Mouse (Mus musculus): Measurements from ENCODE around the gene Trhde.

Trhde gene

DNA sequence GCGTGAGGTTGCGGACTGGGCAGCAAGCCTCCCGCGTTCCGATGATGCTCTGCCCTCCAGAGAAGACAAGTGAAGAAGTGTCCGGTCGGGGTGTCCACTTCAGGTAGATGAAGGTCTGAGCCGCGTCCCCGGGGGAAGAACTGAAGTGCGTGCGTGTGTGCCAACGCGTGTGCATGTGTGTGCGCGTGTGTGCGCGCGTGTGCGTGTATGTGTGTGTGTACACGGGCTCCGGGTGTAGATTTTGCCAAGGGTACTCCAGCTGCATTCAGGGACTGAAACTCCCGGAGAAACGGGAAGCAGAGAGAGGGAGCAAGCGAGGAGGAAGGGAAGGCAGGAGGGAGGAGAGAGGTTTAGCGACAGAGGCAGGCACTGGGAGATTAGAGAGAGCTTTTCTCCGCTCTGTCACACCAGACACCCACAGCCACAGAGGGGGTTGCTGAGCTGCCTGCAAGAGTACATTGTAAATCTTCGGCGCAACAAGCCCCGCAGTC lies at the start of gene Trhde:
TSS of gene Trhde (minus strand) at position 147 of the 491 bp plus-strand sequence.
- no peak for DNase-seq (ENCODE audit: low spot score)

GRCm38 (mm10) chr10:114841966-114842365 lies 39.9 kb upstream of the Trhde start:
- DNase-seq (ENCODE audit: low spot score) = no peak

DNA sequence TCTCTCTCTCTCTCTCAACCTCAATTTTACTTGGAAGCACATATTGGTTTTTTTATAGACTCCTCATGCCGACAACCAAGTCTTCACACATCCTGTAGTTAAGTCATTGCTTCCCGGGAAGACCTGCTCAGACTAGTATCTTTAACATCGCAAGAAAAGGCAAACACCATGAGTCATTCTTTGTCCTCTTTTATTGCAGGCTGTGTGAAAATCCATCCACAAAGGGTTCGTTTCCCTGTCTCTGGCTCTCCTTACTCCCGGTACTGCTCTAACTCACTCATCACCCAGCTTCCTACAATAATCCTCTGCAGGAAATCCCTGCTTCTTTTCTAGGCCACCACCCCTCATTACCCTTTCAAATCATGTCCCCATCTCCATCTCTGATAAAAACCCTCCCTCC lies 39.3 kb upstream of the Trhde start:
- no peak for DNase-seq (ENCODE audit: low spot score)

DNA sequence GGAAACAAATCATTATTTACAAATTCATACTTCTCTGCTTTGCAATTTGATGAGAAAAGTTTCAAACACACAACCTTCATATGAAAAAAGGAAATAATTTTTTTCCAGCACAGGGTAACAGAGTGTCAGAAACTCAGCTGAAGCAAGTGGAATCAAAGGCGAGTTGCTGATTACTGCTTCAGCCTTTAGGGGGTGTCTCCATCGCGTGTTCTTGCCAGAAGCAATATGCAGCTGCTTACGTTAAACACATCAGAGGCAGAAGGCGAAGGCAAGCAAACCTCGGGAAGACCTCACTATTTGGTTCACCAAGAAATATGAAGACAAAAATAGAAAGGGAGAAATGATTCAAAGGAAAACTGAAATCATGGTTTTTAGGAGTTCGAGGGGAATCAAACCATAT lies 29.2 kb upstream of the Trhde start:
- no peak for DNase-seq (ENCODE audit: low spot score)

DNA sequence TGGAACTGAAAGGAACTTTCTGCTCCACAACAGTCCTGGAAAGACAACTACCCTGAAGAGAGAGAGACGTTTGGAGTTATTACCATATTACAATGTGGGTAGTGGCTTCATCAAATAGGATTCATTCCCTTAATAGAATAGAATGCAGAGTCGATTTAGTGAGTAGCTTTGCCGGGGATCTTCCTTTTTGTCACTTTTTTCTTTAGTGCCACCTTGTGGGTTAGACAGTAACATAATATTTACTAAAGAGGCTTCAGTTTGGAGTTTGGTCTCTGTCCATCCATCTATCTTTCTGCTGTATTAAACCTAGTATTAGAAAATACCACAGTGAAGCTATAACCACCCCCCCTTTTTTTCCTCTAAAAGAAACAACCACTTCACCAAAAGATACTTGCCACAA lies 6.7 kb upstream of the Trhde start:
- DNase-seq (ENCODE audit: low spot score) = no peak

DNA sequence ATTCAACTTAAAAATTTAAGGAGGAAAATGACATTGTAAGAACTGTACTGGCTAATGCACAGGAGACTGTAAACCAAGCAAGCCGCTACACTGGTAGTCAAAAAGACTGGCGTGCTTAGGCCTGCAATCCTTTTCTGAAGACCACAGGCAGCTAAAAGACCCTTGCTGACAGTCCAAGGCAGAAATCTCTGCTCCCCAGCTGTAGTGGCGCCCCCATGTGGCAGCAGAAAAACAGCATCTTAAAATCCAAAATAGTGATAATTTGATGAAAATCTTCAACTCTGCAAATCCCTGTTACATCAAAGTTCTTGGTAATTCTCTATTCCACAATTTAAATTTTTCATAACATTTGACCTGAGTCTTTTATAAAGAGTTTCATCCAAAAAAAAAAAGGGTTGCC lies 3.8 kb upstream of the Trhde start:
- no peak for DNase-seq (ENCODE audit: low spot score)

GRCm38 (mm10) chr10:114801457-114802160 lies 498 bp downstream of the Trhde start:
- no peak for DNase-seq (ENCODE audit: low spot score)

- DNase-seq (ENCODE audit: low spot score) = no peak
Measured at GRCm38 (mm10) chr10:114800331-114801304, 1.5 kb downstream of the Trhde start.

- DNase-seq (ENCODE audit: low spot score) = no peak
Measured at GRCm38 (mm10) chr10:114799481-114799880, 2.6 kb downstream of the Trhde start.

GRCm38 (mm10) chr10:114798788-114799187 lies 3.3 kb downstream of the Trhde start:
- DNase-seq (ENCODE audit: low spot score) = no peak

DNA sequence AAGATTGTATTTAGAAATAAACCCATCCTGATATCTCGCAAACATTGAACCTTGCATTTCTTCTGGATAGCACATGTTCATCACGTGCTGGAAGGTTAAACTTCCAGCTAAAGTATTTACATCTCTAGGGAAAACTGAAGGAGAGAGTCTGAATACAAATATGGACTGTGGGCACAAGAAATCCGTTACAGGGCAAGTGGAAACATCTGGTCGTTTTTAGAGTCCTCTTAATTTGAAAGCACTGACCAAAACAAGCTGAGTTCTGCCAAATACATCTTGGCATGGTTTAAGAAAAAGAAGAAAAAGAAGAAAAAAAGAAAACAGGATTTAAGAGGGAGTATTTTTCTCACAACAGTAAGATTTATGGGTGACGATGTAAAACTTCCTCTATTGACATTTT lies 3.9 kb downstream of the Trhde start:
- DNase-seq (ENCODE audit: low spot score) = no peak

GRCm38 (mm10) chr10:114797664-114798063 lies 4.4 kb downstream of the Trhde start:
- no peak for DNase-seq (ENCODE audit: low spot score)

GRCm38 (mm10) chr10:114796872-114797271 lies 5.2 kb downstream of the Trhde start:
- DNase-seq (ENCODE audit: low spot score) = no peak

DNA sequence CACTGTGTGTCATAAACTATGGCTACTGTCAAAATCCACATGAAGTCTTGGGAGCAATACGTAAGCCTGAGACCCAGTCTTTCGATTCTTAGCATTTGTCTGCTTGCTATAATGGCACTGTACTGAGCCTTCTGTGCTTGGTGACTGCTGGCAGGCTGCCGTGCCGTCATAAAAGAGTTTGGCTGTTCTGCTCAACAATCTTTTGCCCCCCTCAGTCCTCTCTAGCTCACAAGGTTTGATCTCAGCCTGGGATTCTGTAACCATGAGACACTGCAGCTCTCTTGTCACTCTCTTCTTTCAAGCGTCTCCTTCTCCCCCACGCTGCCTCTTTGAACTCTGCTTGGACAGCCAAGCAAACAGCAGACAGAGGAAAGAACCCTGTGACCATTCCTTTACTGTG lies 7.9 kb downstream of the Trhde start:
- DNase-seq (ENCODE audit: low spot score) = no peak

- no peak for DNase-seq (ENCODE audit: low spot score)
Measured at GRCm38 (mm10) chr10:114765914-114766313, 36.2 kb downstream of the Trhde start.

- no peak for DNase-seq (ENCODE audit: low spot score)
Measured at GRCm38 (mm10) chr10:114762125-114762524, 40.0 kb downstream of the Trhde start.

DNA sequence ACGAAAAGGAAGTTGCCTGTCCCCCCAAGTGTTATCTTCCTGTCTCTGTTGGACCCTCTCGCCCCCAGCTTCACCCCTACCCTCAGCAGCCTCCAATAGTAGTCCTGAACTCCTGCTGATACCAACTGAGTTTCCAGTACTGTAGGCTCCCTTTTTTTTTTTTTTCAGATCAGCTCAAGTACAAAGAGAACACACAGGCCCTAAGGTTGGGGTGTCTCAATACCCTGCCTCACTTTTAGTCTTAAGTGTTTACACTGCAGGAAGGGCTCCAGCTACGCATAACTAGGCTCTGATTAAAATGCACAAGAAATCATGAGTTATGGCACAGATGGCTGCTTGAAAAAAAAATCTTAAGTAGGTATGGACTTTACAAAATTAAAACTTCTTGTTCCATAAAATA lies 42.9 kb downstream of the Trhde start:
- DNase-seq (ENCODE audit: low spot score) = no peak

- no peak for DNase-seq (ENCODE audit: low spot score)
Measured at GRCm38 (mm10) chr10:114758614-114759013, 43.5 kb downstream of the Trhde start.

DNA sequence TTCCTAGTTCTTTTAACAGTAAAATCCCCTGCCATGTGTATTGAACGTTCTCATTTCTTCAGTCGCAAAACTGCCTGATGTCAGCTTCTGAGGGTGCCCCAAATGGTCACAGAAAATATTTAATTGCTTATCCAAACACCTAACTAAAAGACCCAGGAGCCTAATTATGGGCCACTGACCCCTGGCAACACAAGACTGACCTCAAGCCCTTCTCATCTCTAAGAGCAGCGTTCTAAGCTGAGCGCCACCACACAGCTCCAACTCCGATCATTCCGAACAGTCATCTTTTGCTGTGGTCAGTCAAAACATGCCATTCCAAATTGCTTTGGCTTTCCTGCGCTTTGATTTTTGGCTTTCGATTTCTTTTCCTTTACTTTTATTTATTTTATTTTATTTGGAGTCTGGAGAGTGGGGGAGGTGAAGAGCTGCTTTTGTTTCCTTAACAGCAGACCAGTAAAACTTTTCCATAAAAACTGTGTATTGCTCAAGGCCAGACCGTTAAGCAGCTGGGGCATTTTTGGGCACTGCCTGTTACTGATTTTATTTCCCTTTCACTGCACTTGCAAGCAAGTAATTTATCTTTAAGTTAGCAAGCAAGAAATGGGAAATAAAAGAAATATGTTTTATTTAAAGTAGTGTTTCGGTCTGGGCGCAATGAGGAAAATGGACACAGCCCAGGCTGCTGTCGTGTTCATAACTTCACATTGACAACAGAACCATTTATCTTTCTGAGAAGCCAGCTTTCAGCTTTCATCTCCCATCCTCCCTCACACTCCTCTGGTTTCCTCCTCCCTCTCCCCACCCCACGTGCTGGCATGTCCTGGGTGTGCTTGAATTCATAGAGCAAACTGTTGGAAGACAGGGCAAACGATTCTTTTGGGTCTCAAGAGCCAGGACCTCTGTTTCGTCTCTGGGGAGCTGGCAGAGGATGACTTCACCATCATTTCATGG lies 59.1 kb downstream of the Trhde start:
- DNase-seq (ENCODE audit: low spot score) = no peak

GRCm38 (mm10) chr10:114739916-114740315 lies 62.2 kb downstream of the Trhde start:
- no peak for DNase-seq (ENCODE audit: low spot score)

DNA sequence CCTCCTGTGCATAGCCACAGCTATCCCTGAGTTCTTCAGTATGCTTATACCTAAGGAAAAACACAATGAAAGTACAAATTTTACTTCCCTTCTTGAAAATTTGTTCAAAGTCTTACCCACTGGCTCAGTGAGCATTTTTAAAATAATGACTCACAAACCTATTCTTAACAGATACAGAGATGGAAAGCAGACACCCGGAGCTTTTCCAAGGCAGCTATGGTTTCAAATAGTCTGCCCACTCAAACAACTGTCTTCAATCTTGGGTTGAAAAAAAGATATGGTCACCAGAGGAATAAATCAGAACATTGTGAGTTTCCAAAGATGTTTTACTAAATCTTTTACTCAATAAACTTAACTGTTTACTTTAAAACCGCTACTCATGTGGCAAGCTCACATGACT lies 64.5 kb downstream of the Trhde start:
- no peak for DNase-seq (ENCODE audit: low spot score)

- DNase-seq (ENCODE audit: low spot score) = no peak
Measured at GRCm38 (mm10) chr10:114736377-114736776, 65.7 kb downstream of the Trhde start.
